Mouse (Mus musculus): ENCODE results near the gene Ralgapa2.

DNA sequence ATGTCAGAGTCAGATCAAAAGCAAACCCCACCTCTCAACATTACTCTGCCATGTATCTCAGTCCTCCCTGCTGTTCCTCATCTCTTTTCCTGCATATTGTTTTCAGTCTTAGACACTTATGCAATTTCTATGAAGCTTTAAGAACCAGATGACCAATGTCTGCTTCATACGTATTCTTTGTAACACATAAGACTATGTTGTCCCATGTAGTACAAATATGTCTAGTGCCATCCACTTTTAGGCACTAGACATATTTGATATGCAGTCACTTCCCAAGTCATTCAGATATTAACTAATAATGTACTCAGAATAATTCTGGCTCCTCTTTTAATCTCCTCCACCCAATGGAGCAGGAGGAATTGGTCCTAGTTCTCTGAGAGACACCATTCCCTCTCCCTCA, 21.2 kb downstream of the Ralgapa2 start:
- TF ChIP-seq GATA1 (IDR thresholded peaks at IDR 0.05; ENCODE audit: low read length) (no peak), TAL1 (IDR thresholded peaks at IDR 0.05; ENCODE audit: low read length) (no peak)

All from erythroblast, embryonic 14.5 days (primary cell).